Mouse (Mus musculus) urinary bladder, postnatal 14 days (tissue): ENCODE measurements at regions not wholly inside any gene's neighbourhood (a gene's known extent, or its start where the extent isn't known, plus 50 kb on each side); places are given as distances from the start of the nearest gene placed in this dataset.

Source experiments
- DNase-seq: peaks from one replicate; pipeline ENCODE4 v3.0.0; 2021; ENCODE audit warnings: low spot score

GRCm38 (mm10) chr6:52481975-52482374 is 158.2 kb downstream of the Hibadh start:
- no peak for DNase-seq

DNA sequence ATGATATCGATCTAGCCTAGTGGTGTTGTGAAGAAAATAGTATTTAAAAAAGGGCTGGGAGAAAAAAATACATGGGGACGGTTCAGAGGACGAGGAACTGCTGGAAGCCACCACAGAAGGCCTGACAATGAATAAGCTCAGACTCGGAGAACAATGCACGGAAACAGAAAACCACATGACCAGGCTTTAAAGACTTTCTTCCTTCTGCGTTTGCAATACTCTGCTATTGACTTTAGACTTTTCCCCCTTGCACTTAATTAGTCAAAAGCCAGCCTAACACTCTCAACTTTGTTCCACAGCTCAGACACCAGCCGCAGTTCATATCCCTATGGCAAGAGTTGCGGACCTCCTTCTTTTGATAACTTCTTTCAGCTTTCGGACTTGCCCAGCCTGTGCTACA is 154.0 kb downstream of the Hibadh start:
- no peak for DNase-seq

GRCm38 (mm10) chr6:52486655-52487054 is 153.5 kb downstream of the Hibadh start:
- no peak for DNase-seq

DNA sequence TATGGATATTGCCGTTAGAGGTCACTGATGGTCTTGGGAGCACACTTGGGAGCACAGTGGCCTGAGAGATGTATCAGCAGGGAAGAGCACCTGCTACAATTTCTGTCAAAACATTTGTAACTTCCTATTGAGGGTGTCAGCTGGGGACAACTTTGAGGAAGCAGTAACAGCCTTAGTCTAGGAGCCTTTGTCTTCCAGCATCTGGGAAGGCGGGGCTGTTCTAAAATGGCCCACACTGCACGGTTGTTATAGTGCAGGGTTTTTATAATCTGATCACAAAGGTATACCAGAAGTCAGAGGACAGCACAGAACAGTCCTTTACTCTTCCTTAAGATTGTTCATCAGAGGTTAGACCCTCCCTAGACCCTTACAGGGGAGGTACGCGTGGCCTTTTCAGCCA is 152.3 kb downstream of the Hibadh start:
- DNase-seq: no peak

DNA sequence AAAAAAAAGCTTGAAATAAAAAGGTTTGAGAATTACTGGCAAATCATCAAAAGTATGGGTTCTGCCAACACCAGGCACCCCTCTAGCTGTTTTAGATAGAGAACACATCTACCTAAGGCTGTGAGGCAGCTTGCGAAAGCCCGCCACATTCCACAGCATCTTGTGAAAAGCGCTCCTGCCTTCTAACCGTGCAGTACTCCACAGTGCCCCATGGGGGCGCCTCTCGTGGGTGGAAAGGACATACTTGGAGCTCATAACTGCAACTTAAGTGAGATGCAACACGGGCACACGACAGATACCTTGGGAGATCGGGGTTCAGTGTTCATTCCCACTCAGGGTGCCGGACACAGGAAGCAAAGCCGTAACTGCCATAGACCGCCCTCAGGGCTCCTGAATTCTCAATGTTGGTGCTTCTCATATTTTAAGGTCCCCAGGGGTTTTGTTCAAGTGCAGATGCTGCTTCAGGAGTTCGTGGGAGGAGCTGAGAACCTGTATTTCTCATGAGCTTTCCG is 149.9 kb downstream of the Hibadh start:
- DNase-seq: no peak

- no peak for DNase-seq
Observed at GRCm38 (mm10) chr6:52495301-52495700, 144.9 kb downstream of the Hibadh start.

DNA sequence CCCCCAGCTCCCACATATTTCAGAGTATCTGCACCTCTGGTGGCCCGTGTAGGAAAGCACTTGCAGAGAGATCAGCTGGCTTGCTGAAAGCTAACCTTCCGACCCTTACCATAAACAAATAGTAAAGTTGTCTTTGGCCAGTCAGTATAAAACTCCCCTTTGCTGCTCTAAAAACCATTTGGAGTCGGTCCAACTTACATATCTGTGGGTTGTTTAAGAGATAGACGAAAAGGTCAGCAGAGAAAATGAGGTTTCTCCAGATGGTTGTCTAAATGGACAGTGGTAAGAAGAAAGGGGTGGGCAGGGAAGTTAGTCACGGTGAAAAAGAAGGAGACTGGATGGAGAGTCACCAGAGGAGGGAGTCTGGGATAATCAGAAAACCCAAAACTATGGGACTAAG is 144.3 kb downstream of the Hibadh start:
- no peak for DNase-seq
